Mouse (Mus musculus): ENCODE data around the gene Slc25a47. TPM values are rescaled to one million over a fixed set of nuclear protein-coding genes. Genes with fewer than 3 reads are reported as not detected.

Gene Slc25a47
- 7.1 TPM for total RNA-seq (2023)

GRCm38 (mm10) chr12:108835840-108836409 lies at the start of gene Slc25a47, which contains the start of gene Slc25a29:
Slc25a47 (plus strand) TSS chr12:108836046.
Slc25a29 (minus strand) TSS chr12:108835883.

GRCm38 (mm10) chr12:108792546-108793452 lies 43.0 kb upstream of the Slc25a47 start, which contains the start of gene Yy1:
Yy1 (plus strand) TSS chr12:108792973.

GRCm38 (mm10) chr12:108892989-108893714 lies 57.3 kb downstream of the Slc25a47 start, which contains the start of gene Wdr25:
Wdr25 (plus strand) TSS chr12:108893631.

GRCm38 (mm10) chr12:108893715-108894431 lies 58.0 kb downstream of the Slc25a47 start, which contains the start of gene Wars:
Wars (minus strand) TSS chr12:108894174.

Other genes with a start within 250 kb of the Slc25a47 start
- not detected for gene Degs2, start 133.7 kb upstream of the Slc25a47 start, total RNA-seq (2023)
- 88.8 TPM for gene Yy1, start 43.1 kb upstream of the Slc25a47 start, total RNA-seq (2023)
- gene Slc25a29, start 163 bp upstream of the Slc25a47 start, total RNA-seq (2023), result 6.1 TPM
- 7.3 TPM for gene Wdr25, start 57.6 kb downstream of the Slc25a47 start, total RNA-seq (2023)
- 43.5 TPM for gene Wars, start 58.1 kb downstream of the Slc25a47 start, total RNA-seq (2023)
- gene Begain, start 232.2 kb downstream of the Slc25a47 start, total RNA-seq (2023), result 1.9 TPM

Data from CD8-positive naive resting alpha-beta T cell, adult 57 days (primary cell).